Mouse (Mus musculus): ENCODE results near the gene Ncl. TPM values are rescaled to one million over a fixed set of nuclear protein-coding genes. Genes with fewer than 3 reads are reported as not detected.
"Not testable (repeated sequence)": the region's sequence is repeated elsewhere in the genome, so short reads cannot be mapped to it uniquely, and the experiment has no call there.

Gene Ncl
- polyA plus RNA-seq, 1 experiment: 76.8 TPM

- Histone ChIP-seq H3K4me3 (replicated peaks) (no peak overlapping the region), H3K9me3 (ENCODE audit: control insufficient read depth, low read length) (no peaks in the 10 kb centered on the region), H3K36me3 (ENCODE audit: control insufficient read depth) (peaks cover 18% of the 10 kb centered on the region), H3K27me3 (ENCODE audit: control insufficient read depth) (no peaks in the 10 kb centered on the region), H3K4me1 (ENCODE audit: control insufficient read depth) (no peaks in the 10 kb centered on the region)
- TF ChIP-seq TAL1 (IDR thresholded peaks at IDR 0.05; ENCODE audit: low read length) (no peak), GATA1 (IDR thresholded peaks at IDR 0.05; ENCODE audit: low read length) (no peak)
Observed at GRCm38 (mm10) chr1:86342371-86342770, 16.8 kb downstream of the Ncl start.

- H3K4me1 ChIP-seq (ENCODE audit: control insufficient read depth); H3K27me3 ChIP-seq (ENCODE audit: control insufficient read depth); H3K4me3 ChIP-seq (replicated peaks); H3K36me3 ChIP-seq (ENCODE audit: control insufficient read depth); H3K9me3 ChIP-seq (ENCODE audit: control insufficient read depth, low read length): not testable (repeated sequence)
Observed at GRCm38 (mm10) chr1:86341096-86341495, 18.1 kb downstream of the Ncl start.

GRCm38 (mm10) chr1:86339156-86339812 lies 19.9 kb downstream of the Ncl start:
- H3K27me3 ChIP-seq (ENCODE audit: control insufficient read depth): peaks cover 7% of the 10 kb centered on the region
- no peaks in the 10 kb centered on the region for H3K9me3 ChIP-seq (ENCODE audit: control insufficient read depth, low read length)
- H3K36me3 ChIP-seq (ENCODE audit: control insufficient read depth): peaks cover 2% of the 10 kb centered on the region; the same call in 1 of the 2 replicates
- no peaks in the 10 kb centered on the region for H3K4me1 ChIP-seq (ENCODE audit: control insufficient read depth)
- H3K4me3 ChIP-seq (replicated peaks): no peak overlapping the region
- no peak for TF ChIP-seq GATA1 (IDR thresholded peaks at IDR 0.05; ENCODE audit: low read length)
- TF ChIP-seq TAL1 (IDR thresholded peaks at IDR 0.05; ENCODE audit: low read length): no peak

- no peak overlapping the region for H3K4me3 ChIP-seq (replicated peaks)
- no peaks in the 10 kb centered on the region for H3K4me1 ChIP-seq (ENCODE audit: control insufficient read depth)
- H3K36me3 ChIP-seq (ENCODE audit: control insufficient read depth): no peaks in the 10 kb centered on the region
- TF ChIP-seq TAL1 (IDR thresholded peaks at IDR 0.05; ENCODE audit: low read length): no peak
- no peak for TF ChIP-seq GATA1 (IDR thresholded peaks at IDR 0.05; ENCODE audit: low read length)
- no peaks in the 10 kb centered on the region for H3K9me3 ChIP-seq (ENCODE audit: control insufficient read depth, low read length)
- H3K27me3 ChIP-seq (ENCODE audit: control insufficient read depth): peaks cover 7% of the 10 kb centered on the region
Observed at GRCm38 (mm10) chr1:86336330-86336729, 22.9 kb downstream of the Ncl start.

GRCm38 (mm10) chr1:86320822-86321413 lies 38.3 kb downstream of the Ncl start:
- Histone ChIP-seq H3K9me3 (ENCODE audit: control insufficient read depth, low read length) (no peaks in the 10 kb centered on the region), H3K4me3 (replicated peaks) (no peak overlapping the region), H3K27me3 (ENCODE audit: control insufficient read depth) (no peaks in the 10 kb centered on the region), H3K36me3 (ENCODE audit: control insufficient read depth) (no peaks in the 10 kb centered on the region), H3K4me1 (ENCODE audit: control insufficient read depth) (peaks cover 24% of the 10 kb centered on the region)
- TF ChIP-seq GATA1 (IDR thresholded peaks at IDR 0.05; ENCODE audit: low read length) (no peak), TAL1 (IDR thresholded peaks at IDR 0.05; ENCODE audit: low read length) (no peak)

GRCm38 (mm10) chr1:86313772-86314125 lies 45.5 kb downstream of the Ncl start:
- TF ChIP-seq GATA1 (IDR thresholded peaks at IDR 0.05; ENCODE audit: low read length): no peak
- TF ChIP-seq TAL1 (IDR thresholded peaks at IDR 0.05; ENCODE audit: low read length): no peak
- Histone ChIP-seq H3K27me3 (ENCODE audit: control insufficient read depth) (no peaks in the 10 kb centered on the region), H3K4me1 (ENCODE audit: control insufficient read depth) (peaks cover 57% of the 10 kb centered on the region), H3K4me3 (replicated peaks) (no peak overlapping the region), H3K9me3 (ENCODE audit: control insufficient read depth, low read length) (peaks cover 34% of the 10 kb centered on the region), H3K36me3 (ENCODE audit: control insufficient read depth) (peaks cover 21% of the 10 kb centered on the region)

GRCm38 (mm10) chr1:86313096-86313771 lies 46.0 kb downstream of the Ncl start:
- H3K4me1 ChIP-seq (ENCODE audit: control insufficient read depth): peaks cover 59% of the 10 kb centered on the region

GRCm38 (mm10) chr1:86312269-86312668 lies 46.9 kb downstream of the Ncl start:
- H3K4me3 ChIP-seq (replicated peaks): no peak overlapping the region
- peaks cover 34% of the 10 kb centered on the region for H3K9me3 ChIP-seq (ENCODE audit: control insufficient read depth, low read length)
- peaks cover 21% of the 10 kb centered on the region for H3K36me3 ChIP-seq (ENCODE audit: control insufficient read depth)
- no peaks in the 10 kb centered on the region for H3K27me3 ChIP-seq (ENCODE audit: control insufficient read depth)
- TF ChIP-seq TAL1 (IDR thresholded peaks at IDR 0.05; ENCODE audit: low read length): 0 out of 3 replicates have a peak, but pooled peaks have one; percentile 32
- TF ChIP-seq GATA1 (IDR thresholded peaks at IDR 0.05; ENCODE audit: low read length): no peak
- peaks cover 66% of the 10 kb centered on the region for H3K4me1 ChIP-seq (ENCODE audit: control insufficient read depth)

More at GRCm38 (mm10) chr1:86313096-86313771, 46.0 kb downstream of the Ncl start:
- H3K36me3 ChIP-seq (ENCODE audit: control insufficient read depth): peaks cover 21% of the 10 kb centered on the region
- no peak overlapping the region for H3K4me3 ChIP-seq (replicated peaks)
- H3K27me3 ChIP-seq (ENCODE audit: control insufficient read depth): no peaks in the 10 kb centered on the region
- H3K9me3 ChIP-seq (ENCODE audit: control insufficient read depth, low read length): peaks cover 34% of the 10 kb centered on the region
- no peak for TF ChIP-seq TAL1 (IDR thresholded peaks at IDR 0.05; ENCODE audit: low read length)
- no peak for TF ChIP-seq GATA1 (IDR thresholded peaks at IDR 0.05; ENCODE audit: low read length)

GRCm38 (mm10) chr1:86311467-86312005 lies 47.7 kb downstream of the Ncl start:
- Histone ChIP-seq H3K9me3 (ENCODE audit: control insufficient read depth, low read length) (peaks cover 34% of the 10 kb centered on the region), H3K27me3 (ENCODE audit: control insufficient read depth) (no peaks in the 10 kb centered on the region), H3K4me1 (ENCODE audit: control insufficient read depth) (peaks cover 59% of the 10 kb centered on the region), H3K4me3 (replicated peaks) (no peak overlapping the region), H3K36me3 (ENCODE audit: control insufficient read depth) (peaks cover 21% of the 10 kb centered on the region)
- TF ChIP-seq GATA1 (IDR thresholded peaks at IDR 0.05; ENCODE audit: low read length): no peak
- no peak for TF ChIP-seq TAL1 (IDR thresholded peaks at IDR 0.05; ENCODE audit: low read length)

Measured in erythroblast, embryonic 14.5 days (primary cell).